ENCODE assay signal across 13 mouse cellular contexts in the genomic region with DNA sequence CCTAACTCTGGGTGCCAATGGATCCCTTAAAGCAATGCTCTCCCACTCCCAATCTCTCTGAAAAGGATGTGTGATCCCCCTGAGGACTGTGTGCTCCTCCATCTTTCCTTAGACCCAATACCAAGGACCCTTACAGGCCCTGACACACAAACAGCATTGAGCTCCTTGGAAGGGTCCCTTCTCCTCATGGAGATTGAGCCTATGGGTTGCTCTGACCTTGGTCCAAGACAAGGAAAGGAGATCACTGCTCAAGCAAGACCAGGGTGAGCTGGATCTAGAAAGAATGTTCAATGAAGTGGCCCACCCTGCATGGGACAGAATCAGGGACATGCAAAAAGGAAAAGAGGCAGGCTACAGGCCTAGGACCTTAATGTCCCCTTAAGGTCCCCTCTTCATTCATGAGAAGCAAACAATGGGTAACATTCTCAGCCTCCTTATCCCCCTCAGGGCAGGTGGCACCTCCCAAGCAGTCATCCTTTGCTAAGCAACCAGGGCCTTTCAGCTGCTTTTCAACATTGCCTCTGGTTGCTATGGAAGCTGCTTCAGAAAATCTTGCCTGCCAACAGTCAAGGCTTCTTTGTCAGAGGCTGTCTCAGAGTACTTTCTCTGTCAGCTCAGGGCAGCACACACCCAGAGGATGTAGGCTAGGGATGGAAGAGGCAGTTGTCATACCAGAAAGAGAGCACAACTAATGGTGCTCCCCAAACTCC.
DNase-seq lines count a peak whose midpoint lies in the region; ATAC-seq lines count a peak whose summit lies in the region.
"Had no signal": no experiment of that assay in that cellular context is flagged by ENCODE, and none has a peak within 500 bp of the region (broad histone marks: within the 10 kb centered on the region; RNA-seq: fewer than 3 reads in every experiment).

No protein-coding gene starts in this region.

- no peak overlapping the region for H3K4me3 ChIP-seq in neural tube, embryonic 11.5 days (ENCODE audit: low read depth, low read length)
- no peak overlapping the region for H3K4me3 ChIP-seq in hindbrain, embryonic 15.5 days
- H3K4me3 ChIP-seq: stomach, embryonic 15.5 days had no signal

- no peaks in the 10 kb centered on the region for H3K9me3 ChIP-seq in neural tube, embryonic 11.5 days (ENCODE audit: control insufficient read depth, low read length)
- H3K9me3 ChIP-seq in hindbrain, embryonic 15.5 days, result no peaks in the 10 kb centered on the region
- H3K9me3 ChIP-seq: stomach, embryonic 15.5 days had no signal

- peak; percentile 32 for DNase-seq in neural tube, embryonic 11.5 days (ENCODE audit: low spot score)
- no peak for DNase-seq in neural tube, embryonic 10.5 days (ENCODE audit: extremely low spot score, low spot score)
- peak; percentile 38 for DNase-seq in mesoderm, embryonic 11.5 days (ENCODE audit: low read depth, low spot score)
- DNase-seq in right cerebral cortex, postnatal 36 days (ENCODE audit: low spot score in 2 of 2), result peak; percentile 49 to 52
- no peak for DNase-seq in thymus, adult 18-20 months
- DNase-seq in ovary, postnatal 14 days (ENCODE audit: low spot score), result no peak
- no peak for DNase-seq in natural killer cell, adult 2 months (ENCODE audit: low spot score in 2 of 2)
- DNase-seq: cerebellum, postnatal 14 days; gastrocnemius, postnatal 14 days; kidney, adult 8-10 months had no signal

- H3K9ac ChIP-seq in neural tube, embryonic 11.5 days (ENCODE audit: low read length), result no peak overlapping the region
- no peak overlapping the region for H3K9ac ChIP-seq in hindbrain, embryonic 15.5 days
- H3K9ac ChIP-seq: liver, embryonic 14.5 days; stomach, embryonic 15.5 days had no signal

- H3K36me3 ChIP-seq in neural tube, embryonic 11.5 days (ENCODE audit: control insufficient read depth, insufficient read depth, low read length), result no peaks in the 10 kb centered on the region
- H3K36me3 ChIP-seq in hindbrain, embryonic 15.5 days, result no peaks in the 10 kb centered on the region
- H3K36me3 ChIP-seq: stomach, embryonic 15.5 days had no signal

- H3K27me3 ChIP-seq in neural tube, embryonic 11.5 days (ENCODE audit: control insufficient read depth, insufficient read depth, low read length), result no peaks in the 10 kb centered on the region
- H3K27me3 ChIP-seq in hindbrain, embryonic 15.5 days, result no peaks in the 10 kb centered on the region
- H3K27me3 ChIP-seq: stomach, embryonic 15.5 days had no signal

- H3K4me1 ChIP-seq in neural tube, embryonic 11.5 days (ENCODE audit: control insufficient read depth, insufficient read depth, low read length), result peaks cover 2% of the 10 kb centered on the region; the same call in 1 of the 2 replicates
- peaks cover 4% of the 10 kb centered on the region; the same call in 1 of the 2 replicates for H3K4me1 ChIP-seq in hindbrain, embryonic 15.5 days (replicated peaks)
- H3K4me1 ChIP-seq: stomach, embryonic 15.5 days had no signal

- H3K27ac ChIP-seq in neural tube, embryonic 11.5 days (ENCODE audit: low read depth, low read length), result no peak overlapping the region
- H3K27ac ChIP-seq in hindbrain, embryonic 15.5 days (replicated peaks), result peak overlapping the region; percentile 35; the same call in 1 of the 2 replicates
- H3K27ac ChIP-seq: liver, embryonic 14.5 days; stomach, embryonic 15.5 days had no signal

- no peak overlapping the region for H3K4me2 ChIP-seq in neural tube, embryonic 11.5 days (ENCODE audit: low read depth)
- no peak overlapping the region for H3K4me2 ChIP-seq in hindbrain, embryonic 15.5 days
- H3K4me2 ChIP-seq: stomach, embryonic 15.5 days had no signal

- peak; percentile 45; the same call in 1 of the 2 replicates for ATAC-seq in neural tube, embryonic 11.5 days (ENCODE audit: insufficient read depth, low FRiP score, low TSS enrichment)
- ATAC-seq in hindbrain, embryonic 15.5 days (ENCODE audit: low FRiP score, low read depth), result peak; percentile 86

Comparison
In these comparisons a context has a peak if more than half of its experiments do, and no peak if none do; other contexts are left out.
1. DNase-seq: peak in neural tube, embryonic 11.5 days (single experiment), mesoderm, embryonic 11.5 days (single experiment) and right cerebral cortex, postnatal 36 days (2 of 2); none in neural tube, embryonic 10.5 days (single experiment), thymus, adult 18-20 months (0 of 2), ovary, postnatal 14 days (single experiment) and natural killer cell, adult 2 months (0 of 2).